Mouse (Mus musculus): ENCODE data around the gene Dbx2. TPM values are rescaled to one million over a fixed set of nuclear protein-coding genes. Genes with fewer than 3 reads are reported as not detected.
A peak's percentile ranks its signal among the peaks of the same experiment; 100 is the strongest.

Dbx2 gene
- polyA plus RNA-seq, 1 experiment from 2014 or later = not detected

GRCm38 (mm10) chr15:95601179-95601578 is 54.6 kb downstream of the Dbx2 start:
- Histone ChIP-seq H3K4me3 (no peak overlapping the region), H3K27ac (no peak overlapping the region), H3K27me3 (no peaks in the 10 kb centered on the region), H3K4me2 (no peak overlapping the region), H3K36me3 (ENCODE audit: poor library complexity, severe bottlenecking) (no peaks in the 10 kb centered on the region), H3K4me1 (no peaks in the 10 kb centered on the region), H3K9me3 (replicated peaks) (no peaks in the 10 kb centered on the region), H3K9ac (no peak overlapping the region)
- WGBS = 72% methylated on average over 6 of the region's 6 CpGs
- no peak for ATAC-seq

- ATAC-seq = no peak
- H3K4me3 ChIP-seq = no peak overlapping the region
- H3K4me1 ChIP-seq = no peaks in the 10 kb centered on the region
- H3K9ac ChIP-seq = no peak overlapping the region
- H3K27me3 ChIP-seq = no peaks in the 10 kb centered on the region
- no peaks in the 10 kb centered on the region for H3K36me3 ChIP-seq (ENCODE audit: poor library complexity, severe bottlenecking)
- no peaks in the 10 kb centered on the region for H3K9me3 ChIP-seq (replicated peaks)
- 68% methylated on average over 1 of the region's 1 CpGs for WGBS
- no peak overlapping the region for H3K27ac ChIP-seq
- no peak overlapping the region for H3K4me2 ChIP-seq
Measured at GRCm38 (mm10) chr15:95598630-95599029, 57.1 kb downstream of the Dbx2 start.

GRCm38 (mm10) chr15:95586906-95587305 is 68.9 kb downstream of the Dbx2 start:
- 94% methylated on average over 15 of the region's 15 CpGs for WGBS

GRCm38 (mm10) chr15:95584891-95585290 is 70.9 kb downstream of the Dbx2 start:
- H3K4me2 ChIP-seq = no peak overlapping the region
- WGBS = 62% methylated on average over 4 of the region's 4 CpGs
- H3K27ac ChIP-seq = no peak overlapping the region
- H3K9me3 ChIP-seq (replicated peaks) = no peaks in the 10 kb centered on the region
- H3K4me1 ChIP-seq = peaks cover 4% of the 10 kb centered on the region; the same call in 1 of the 2 replicates
- H3K36me3 ChIP-seq (ENCODE audit: poor library complexity, severe bottlenecking) = no peaks in the 10 kb centered on the region
- H3K4me3 ChIP-seq = no peak overlapping the region
- no peaks in the 10 kb centered on the region for H3K27me3 ChIP-seq
- H3K9ac ChIP-seq = no peak overlapping the region
- no peak for ATAC-seq

More at GRCm38 (mm10) chr15:95586906-95587305, 68.9 kb downstream of the Dbx2 start:
- ATAC-seq = no peak
- H3K9ac ChIP-seq = no peak overlapping the region
- H3K27me3 ChIP-seq = no peaks in the 10 kb centered on the region
- H3K27ac ChIP-seq = no peak overlapping the region
- peaks cover 4% of the 10 kb centered on the region; the same call in 1 of the 2 replicates for H3K4me1 ChIP-seq
- H3K4me2 ChIP-seq = no peak overlapping the region
- no peaks in the 10 kb centered on the region for H3K36me3 ChIP-seq (ENCODE audit: poor library complexity, severe bottlenecking)
- no peak overlapping the region for H3K4me3 ChIP-seq
- H3K9me3 ChIP-seq (replicated peaks) = no peaks in the 10 kb centered on the region

- Histone ChIP-seq H3K4me2 (no peak overlapping the region), H3K9me3 (replicated peaks) (no peaks in the 10 kb centered on the region), H3K36me3 (ENCODE audit: poor library complexity, severe bottlenecking) (no peaks in the 10 kb centered on the region), H3K4me1 (peaks cover 9% of the 10 kb centered on the region), H3K27me3 (0 out of 2 replicates have a peak, but pooled peaks cover 6% of the 10 kb centered on the region), H3K9ac (no peak overlapping the region), H3K4me3 (no peak overlapping the region), H3K27ac (no peak overlapping the region)
- ATAC-seq = peak; percentile 61; the same call in 1 of the 2 replicates
- WGBS = 12% methylated on average over 5 of the region's 5 CpGs
Measured at GRCm38 (mm10) chr15:95574661-95575060, 81.1 kb downstream of the Dbx2 start.

Other genes starting within 250 kb of the Dbx2 start
- 124 and 150 TPM in 2 replicates for gene Nell2, start 127.4 kb downstream of the Dbx2 start, polyA plus RNA-seq (2015; fragmentation: Nextera tagmentation; extraction: Ambion mirVana)
- 21.4 and 22.9 TPM in 2 replicates for gene Ano6, start 134.9 kb upstream of the Dbx2 start, polyA plus RNA-seq (2015; fragmentation: Nextera tagmentation; extraction: Ambion mirVana)